ENCODE assay signal across 8 mouse cellular contexts in the genomic region with DNA sequence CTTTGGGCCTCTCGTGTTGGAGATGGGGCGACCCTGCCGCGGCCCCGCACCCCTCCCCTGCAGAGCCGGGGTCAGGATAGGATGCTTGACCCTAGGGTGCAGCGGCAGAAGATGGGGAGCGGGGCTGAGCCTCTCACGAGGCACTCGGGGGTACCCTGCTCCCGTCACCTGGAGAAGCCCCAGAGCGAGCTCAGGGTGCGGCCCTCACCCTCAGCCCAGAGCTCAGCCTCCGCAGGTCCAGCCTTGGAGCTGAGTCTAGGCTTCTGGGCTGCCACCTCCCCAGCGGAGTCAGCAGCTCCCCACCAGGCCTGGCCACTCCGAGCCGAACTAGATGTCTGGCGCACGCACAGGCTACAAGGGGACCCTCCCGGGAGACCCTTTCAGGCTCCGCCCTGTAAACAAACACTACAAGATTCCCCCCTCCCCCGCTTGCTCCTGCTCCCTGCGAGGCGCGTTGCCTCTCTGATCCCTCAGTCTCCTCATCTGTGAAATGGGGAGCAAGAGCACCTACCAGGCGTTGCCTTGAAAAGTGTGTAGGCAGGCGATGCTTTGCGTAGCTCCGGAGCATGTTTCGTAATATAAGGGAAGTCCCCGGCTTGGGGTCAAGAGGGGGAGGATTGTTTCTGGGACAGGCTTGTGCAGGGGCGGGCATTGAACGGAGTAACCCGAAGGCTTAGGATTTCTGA. TPM values are rescaled to one million over a fixed set of nuclear protein-coding genes. Genes with fewer than 3 reads are reported as not detected.
DNase-seq lines count a peak whose midpoint lies in the region; ATAC-seq and TF ChIP-seq lines count a peak whose summit lies in the region.

No protein-coding gene starts in this region.

- no peak for TF ChIP-seq CTCF in gastrocnemius, adult 2 months (IDR thresholded peaks at IDR 0.05)
- no peak for TF ChIP-seq CTCF in cortical plate, adult 2 months (IDR thresholded peaks at IDR 0.05; ENCODE audit: extremely low read depth, insufficient read depth, low read length)

- peak; percentile 63 for TF ChIP-seq POLR2A in cortical plate, adult 2 months (IDR thresholded peaks at IDR 0.05; ENCODE audit: extremely low read depth, insufficient read depth, low read length)

- peak overlapping the region; percentile 97 for H3K4me3 ChIP-seq in gastrocnemius, adult 2 months
- H3K4me3 ChIP-seq in cortical plate, adult 2 months (ENCODE audit: insufficient read depth, low read length) = peak overlapping the region; percentile 81

- peak; percentile 72 for DNase-seq in gastrocnemius, adult 2 months
- no peak for DNase-seq in gastrocnemius, adult 18-20 months (ENCODE audit: low spot score)
- DNase-seq in MEL-GATA-1-ER (ENCODE audit: extremely low read depth, low read depth) = peak; percentile 30
- DNase-seq in heart, adult 9 months (ENCODE audit: low spot score in 2 of 2) = peak; percentile 62 to 70
- peak; percentile 63 to 72 for DNase-seq in kidney, postnatal 4 days
- DNase-seq in spleen, postnatal 4 days (ENCODE audit: low spot score in 2 of 2) = peak; percentile 49 to 78

- peak overlapping the region; percentile 97 for H3K27ac ChIP-seq in gastrocnemius, adult 2 months
- H3K27ac ChIP-seq in cortical plate, adult 2 months (ENCODE audit: insufficient read depth, low read length) = peak overlapping the region; percentile 80

- intact Hi-C loops in gastrocnemius, adult 2 months (cut with DNase I) = loop anchor here (5.0 kb wide), 1 partner anchor 35 kb away; a partner anchor contains a TSS

- peaks cover 1% of the 10 kb centered on the region; the same call in 1 of the 2 replicates for H3K4me1 ChIP-seq in cortical plate, adult 2 months (ENCODE audit: control insufficient read depth, insufficient read depth, low read length)

- ATAC-seq in megakaryocyte progenitor cell, adult 5-6 weeks (replicated peaks; ENCODE audit: poor library complexity) = peak; percentile 21

RNA-seq across cellular contexts. Expression of a gene that starts 7.9 kb away (rescaled TPM):
- total RNA-seq in gastrocnemius, adult 2 months (2021) = 10 to 100 TPM; 46.8 to 56.5 TPM
- 10 to 100 TPM; 47.0 to 52.2 TPM for total RNA-seq in gastrocnemius, adult 18-20 months (2021)
- polyA plus RNA-seq in cortical plate, adult 2 months (2012; rRNA removed) = 101 and 110 TPM in 2 replicates
- 7.9 and 9.4 TPM in 2 replicates for total RNA-seq in megakaryocyte progenitor cell, adult 5-6 weeks (2015)
- 19.0 and 24.4 TPM in 2 replicates for total RNA-seq in megakaryocyte progenitor cell, adult 5-6 weeks (2017)

RNA-seq across cellular contexts. Expression of a gene that starts 14.2 kb away (rescaled TPM):
- 1,000 to 10,000 TPM; 1,555 to 1,869 TPM for total RNA-seq in gastrocnemius, adult 2 months (2021)
- 1,000 to 10,000 TPM; 1,543 to 1,586 TPM for total RNA-seq in gastrocnemius, adult 18-20 months (2021)
- 118 and 127 TPM in 2 replicates for polyA plus RNA-seq in cortical plate, adult 2 months (2012; rRNA removed)
- total RNA-seq in megakaryocyte progenitor cell, adult 5-6 weeks (2015) = 0.12 and 1.8 TPM in 2 replicates
- total RNA-seq in megakaryocyte progenitor cell, adult 5-6 weeks (2017) = 0.12 and 0.14 TPM in 2 replicates

RNA-seq across cellular contexts. Expression of a gene that starts 20.5 kb away (rescaled TPM):
- total RNA-seq in gastrocnemius, adult 2 months (2021) = 10 to 100 TPM in 1 of 2 experiments, 1 to 10 TPM in 1; 8.7 to 21.6 TPM
- 10 to 100 TPM; 13.5 to 19.8 TPM for total RNA-seq in gastrocnemius, adult 18-20 months (2021)
- polyA plus RNA-seq in cortical plate, adult 2 months (2012; rRNA removed) = 34.8 and 36.6 TPM in 2 replicates
- 26.2 and 33.1 TPM in 2 replicates for total RNA-seq in megakaryocyte progenitor cell, adult 5-6 weeks (2015)
- total RNA-seq in megakaryocyte progenitor cell, adult 5-6 weeks (2017) = 38.7 and 40.4 TPM in 2 replicates

RNA-seq across cellular contexts. Expression of a gene that starts 31.9 kb away (rescaled TPM):
- total RNA-seq in gastrocnemius, adult 2 months (2021) = not detected
- total RNA-seq in gastrocnemius, adult 18-20 months (2021) = not detected
- polyA plus RNA-seq in cortical plate, adult 2 months (2012; rRNA removed) = 1.0 TPM in 2 replicates
- total RNA-seq in megakaryocyte progenitor cell, adult 5-6 weeks (2015) = not detected in 2 replicates
- total RNA-seq in megakaryocyte progenitor cell, adult 5-6 weeks (2017) = not detected in 2 replicates

RNA-seq across cellular contexts. Expression of a gene that starts 32.8 kb away (rescaled TPM):
- total RNA-seq in gastrocnemius, adult 2 months (2021) = not detected
- not detected for total RNA-seq in gastrocnemius, adult 18-20 months (2021)
- polyA plus RNA-seq in cortical plate, adult 2 months (2012; rRNA removed) = 31.3 and 37.6 TPM in 2 replicates
- total RNA-seq in megakaryocyte progenitor cell, adult 5-6 weeks (2015) = not detected in 2 replicates
- not detected in 2 replicates for total RNA-seq in megakaryocyte progenitor cell, adult 5-6 weeks (2017)

Comparison
In these comparisons a context has a peak if more than half of its experiments do, and no peak if none do; other contexts are left out.
1. RNA of a gene that starts 14.2 kb away (total RNA-seq): 1,555 to 1,869 TPM in gastrocnemius, adult 2 months and 1,543 to 1,586 TPM in gastrocnemius, adult 18-20 months; 0.12 to 1.8 TPM in megakaryocyte progenitor cell, adult 5-6 weeks; every median in the first group is over 100 times any median in the second.